ENCODE assay signal across 22 mouse cellular contexts in the genomic region with DNA sequence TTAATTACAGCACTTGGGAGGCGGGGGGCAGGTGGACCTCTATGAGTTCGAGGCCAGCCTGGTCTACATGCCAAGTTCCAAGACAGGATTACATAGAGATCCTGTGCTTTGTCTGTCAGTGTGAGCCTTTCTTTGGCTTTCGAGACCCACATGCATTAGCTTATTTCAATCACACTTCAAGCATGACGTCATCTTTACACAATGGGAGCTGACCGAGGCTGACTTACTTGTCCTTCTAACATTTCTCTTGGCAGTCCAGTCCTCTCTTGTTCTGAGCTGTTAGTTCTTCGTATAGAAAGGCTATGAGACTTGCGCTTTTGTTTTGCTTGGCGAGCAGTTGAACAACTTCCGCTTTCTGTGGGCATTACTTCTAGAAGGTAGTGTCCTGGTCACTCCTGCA. TPM values are rescaled to one million over a fixed set of nuclear protein-coding genes. Genes with fewer than 3 reads are reported as not detected.
DNase-seq lines count a peak whose midpoint lies in the region; ATAC-seq and TF ChIP-seq lines count a peak whose summit lies in the region.
"Had no signal": no experiment of that assay in that cellular context is flagged by ENCODE, and none has a peak within 500 bp of the region (broad histone marks: within the 10 kb centered on the region; RNA-seq: fewer than 3 reads in every experiment).

No protein-coding gene starts in this region.

- H3K36me3 ChIP-seq in heart, adult 2 months (ENCODE audit: control insufficient read depth, insufficient read depth, low read length) = peaks cover 29% of the 10 kb centered on the region
- peaks cover 15% of the 10 kb centered on the region for H3K36me3 ChIP-seq in heart, postnatal 0 days (replicated peaks; ENCODE audit: control insufficient read depth, insufficient read depth, low read length)
- peaks cover 28% of the 10 kb centered on the region for H3K36me3 ChIP-seq in hindbrain, embryonic 13.5 days

- H3K27me3 ChIP-seq in heart, adult 2 months (ENCODE audit: control insufficient read depth, insufficient read depth, low read length) = no peaks in the 10 kb centered on the region
- no peaks in the 10 kb centered on the region for H3K27me3 ChIP-seq in heart, postnatal 0 days (ENCODE audit: control insufficient read depth, insufficient read depth, low read length)
- H3K27me3 ChIP-seq in hindbrain, embryonic 13.5 days = no peaks in the 10 kb centered on the region
- H3K27me3 ChIP-seq: CH12.LX, Patski had no signal

- no peak for DNase-seq in heart, adult 2 months
- no peak for DNase-seq in heart, adult 18-20 months
- DNase-seq in heart, postnatal 0 days (ENCODE audit: low spot score) = peak; percentile 57
- DNase-seq in heart, postnatal 36 days = no peak
- DNase-seq: adrenal gland, adult 2 months; adrenal gland, adult 8-10 months; adrenal gland, postnatal 10 days; adrenal gland, postnatal 14 days; adrenal gland, postnatal 25 days; adrenal gland, postnatal 36 days; B cell, adult 2 months; cerebellum, adult 11 months; cerebellum, adult 11-12 months; cerebellum, adult 18-20 months; cerebellum, adult 2 months had no signal

- H3K27ac ChIP-seq in heart, adult 2 months = peak overlapping the region; percentile 0; the same call in 1 of the 2 replicates
- H3K27ac ChIP-seq in heart, postnatal 0 days (ENCODE audit: low read depth) = no peak overlapping the region
- H3K27ac ChIP-seq in bone marrow macrophage, adult 2 months (ENCODE audit: insufficient read depth, low read depth, low read length) = 0 out of 2 replicates have a peak overlapping the region, but pooled peaks have one; percentile 3
- no peak overlapping the region for H3K27ac ChIP-seq in hindbrain, embryonic 13.5 days

- H3K4me1 ChIP-seq in heart, adult 2 months (ENCODE audit: control insufficient read depth, insufficient read depth, low read length) = peaks cover 7% of the 10 kb centered on the region
- no peaks in the 10 kb centered on the region; the same call in 1 of the 2 replicates for H3K4me1 ChIP-seq in heart, postnatal 0 days (ENCODE audit: control insufficient read depth, insufficient read depth)
- peaks cover 10% of the 10 kb centered on the region for H3K4me1 ChIP-seq in bone marrow macrophage, adult 2 months (ENCODE audit: control insufficient read depth, insufficient read depth, low read length)
- H3K4me1 ChIP-seq in hindbrain, embryonic 13.5 days (replicated peaks) = 0 out of 2 replicates have a peak, but pooled peaks cover 1% of the 10 kb centered on the region

- H3K79me2 ChIP-seq in heart, adult 2 months (replicated peaks; ENCODE audit: control insufficient read depth, insufficient read depth, low read length) = peaks cover 3% of the 10 kb centered on the region; the same call in 1 of the 2 replicates

- 58% methylated on average over 9 of the region's 9 CpGs for WGBS in heart, adult 2 months
- WGBS in heart, postnatal 0 days = 64% methylated on average over 9 of the region's 9 CpGs
- WGBS in hindbrain, embryonic 13.5 days = 88% methylated on average over 9 of the region's 9 CpGs

- TF ChIP-seq POLR2A in heart, adult 2 months (IDR thresholded peaks at IDR 0.05; ENCODE audit: insufficient read depth, low read depth, low read length) = no peak
- no peak for TF ChIP-seq POLR2A in bone marrow macrophage, adult 2 months (IDR thresholded peaks at IDR 0.05; ENCODE audit: borderline replicate concordance, low read depth, low read length)

- no peak for TF ChIP-seq CTCF in heart, adult 2 months (IDR thresholded peaks at IDR 0.05)
- TF ChIP-seq CTCF in heart, postnatal 0 days (IDR thresholded peaks at IDR 0.05; ENCODE audit: low read depth) = no peak
- no peak for TF ChIP-seq CTCF in bone marrow macrophage, adult 2 months (IDR thresholded peaks at IDR 0.05; ENCODE audit: low read depth, low read length)

- intact Hi-C loops in heart, adult 2 months (cut with DNase I) = no loop called here
- intact Hi-C loops in heart, postnatal 36 days (cut with DNase I) = no loop called here

- H3K9me3 ChIP-seq in heart, postnatal 0 days (replicated peaks; ENCODE audit: control insufficient read depth, low read length) = no peaks in the 10 kb centered on the region
- H3K9me3 ChIP-seq in hindbrain, embryonic 13.5 days = no peaks in the 10 kb centered on the region
- H3K9me3 ChIP-seq: G1E had no signal

- H3K4me3 ChIP-seq in heart, adult 2 months = no peak overlapping the region
- H3K4me3 ChIP-seq in heart, postnatal 0 days (ENCODE audit: low read depth, low read length) = no peak overlapping the region
- H3K4me3 ChIP-seq in bone marrow macrophage, adult 2 months (ENCODE audit: insufficient read depth, low read length) = no peak overlapping the region
- no peak overlapping the region for H3K4me3 ChIP-seq in hindbrain, embryonic 13.5 days

- peak; percentile 55 for ATAC-seq in heart, postnatal 0 days (ENCODE audit: insufficient read depth, low read depth)
- no peak for ATAC-seq in hindbrain, embryonic 13.5 days (ENCODE audit: low FRiP score)
- ATAC-seq: activated CD4-positive, CD25-positive, alpha-beta regulatory T cell, adult 4 months; CD4-positive, CD25-positive, alpha-beta regulatory T cell, adult 4 months; Patski had no signal

- H3K4me2 ChIP-seq in heart, postnatal 0 days (ENCODE audit: low read depth, low read length) = no peak overlapping the region
- no peak overlapping the region for H3K4me2 ChIP-seq in hindbrain, embryonic 13.5 days

- H3K9ac ChIP-seq in heart, adult 2 months (ENCODE audit: low read depth, low read length) = no peak overlapping the region
- H3K9ac ChIP-seq in heart, postnatal 0 days (replicated peaks; ENCODE audit: low read depth, low read length) = no peak overlapping the region
- H3K9ac ChIP-seq in hindbrain, embryonic 13.5 days = no peak overlapping the region

- TF ChIP-seq EP300 in heart, adult 2 months (IDR thresholded peaks at IDR 0.05; ENCODE audit: insufficient read depth, low read depth, low read length) = no peak
- no peak for TF ChIP-seq EP300 in heart, postnatal 0 days (IDR thresholded peaks at IDR 0.05; ENCODE audit: low read depth)

RNA-seq across cellular contexts. Expression of gene Wdr37, which starts 10.8 kb away (rescaled TPM):
- total RNA-seq in heart, adult 2 months (2021) = 10 to 100 TPM; 33.3 to 38.7 TPM
- 12.6 and 24.4 TPM in 2 replicates for polyA plus RNA-seq in heart, adult 2 months (2012; rRNA removed)
- 10 to 100 TPM; 31.8 to 33.6 TPM for total RNA-seq in heart, adult 18-20 months (2021)
- 16.3 and 24.2 TPM in 2 replicates for total RNA-seq in heart, postnatal 0 days (2014; rRNA removed; ENCODE audit: low replicate concordance)
- polyA plus RNA-seq in heart, postnatal 0 days (2015; fragmentation: Nextera tagmentation; extraction: Ambion mirVana) = 14.7 and 15.7 TPM in 2 replicates
- 10 to 100 TPM; 32.8 to 35.2 TPM for total RNA-seq in heart, postnatal 36 days (2021)
- 25.2 and 34.5 TPM in 2 replicates for polyA plus RNA-seq in bone marrow macrophage, adult 2 months (2012; ENCODE audit: insufficient read depth, insufficient read length, missing spikeins)
- polyA plus RNA-seq in hindbrain, embryonic 13.5 days (2015; fragmentation: Nextera tagmentation; extraction: Ambion mirVana) = 53.9 and 57.7 TPM in 2 replicates

RNA-seq across cellular contexts. Expression of gene Idi1, which starts 24.4 kb away (rescaled TPM):
- 1 to 10 TPM; 4.5 to 4.9 TPM for total RNA-seq in heart, adult 2 months (2021)
- 3.0 and 6.9 TPM in 2 replicates for polyA plus RNA-seq in heart, adult 2 months (2012; rRNA removed)
- 1 to 10 TPM; 4.8 to 5.8 TPM for total RNA-seq in heart, adult 18-20 months (2021)
- 21.0 and 31.7 TPM in 2 replicates for total RNA-seq in heart, postnatal 0 days (2014; rRNA removed; ENCODE audit: low replicate concordance)
- polyA plus RNA-seq in heart, postnatal 0 days (2015; fragmentation: Nextera tagmentation; extraction: Ambion mirVana) = 27.8 and 29.0 TPM in 2 replicates
- total RNA-seq in heart, postnatal 36 days (2021) = 1 to 10 TPM; 4.9 to 5.1 TPM
- 23.0 and 28.4 TPM in 2 replicates for polyA plus RNA-seq in bone marrow macrophage, adult 2 months (2012; ENCODE audit: insufficient read depth, insufficient read length, missing spikeins)
- 87.8 and 88.6 TPM in 2 replicates for polyA plus RNA-seq in hindbrain, embryonic 13.5 days (2015; fragmentation: Nextera tagmentation; extraction: Ambion mirVana)

Comparison
In these comparisons a context has a peak if more than half of its experiments do, and no peak if none do; other contexts are left out.
1. H3K27ac ChIP-seq: peak in heart, adult 2 months (single experiment) and bone marrow macrophage, adult 2 months (single experiment); none in heart, postnatal 0 days (single experiment) and hindbrain, embryonic 13.5 days (single experiment).